Mouse (Mus musculus) neural tube, embryonic 10.5 days (tissue): ENCODE measurements around the gene Rpl19.

Experiments used
- DNase-seq: peaks from one replicate; pipeline ENCODE4 v3.0.0-alpha.2; 2017; ENCODE audit warnings: low spot score; ENCODE audit errors: extremely low spot score

Rpl19 gene

GRCm38 (mm10) chr11:98022253-98022554 lies 4.3 kb upstream of the Rpl19 start:
- DNase-seq, result no peak

GRCm38 (mm10) chr11:98022555-98023371 lies 3.7 kb upstream of the Rpl19 start, which contains the start of gene Cacnb1:
TSS of gene Cacnb1 (minus strand) at chr11:98023034.
- peak; percentile 88 for DNase-seq

- no peak for DNase-seq
These were observed 2.0 kb upstream of the Rpl19 start for GRCm38 (mm10) chr11:98024516-98024915.

GRCm38 (mm10) chr11:98026248-98026569 lies 301 bp upstream of the Rpl19 start:
- no peak for DNase-seq

GRCm38 (mm10) chr11:98027297-98027688 lies 783 bp downstream of the Rpl19 start:
- no peak for DNase-seq

DNA sequence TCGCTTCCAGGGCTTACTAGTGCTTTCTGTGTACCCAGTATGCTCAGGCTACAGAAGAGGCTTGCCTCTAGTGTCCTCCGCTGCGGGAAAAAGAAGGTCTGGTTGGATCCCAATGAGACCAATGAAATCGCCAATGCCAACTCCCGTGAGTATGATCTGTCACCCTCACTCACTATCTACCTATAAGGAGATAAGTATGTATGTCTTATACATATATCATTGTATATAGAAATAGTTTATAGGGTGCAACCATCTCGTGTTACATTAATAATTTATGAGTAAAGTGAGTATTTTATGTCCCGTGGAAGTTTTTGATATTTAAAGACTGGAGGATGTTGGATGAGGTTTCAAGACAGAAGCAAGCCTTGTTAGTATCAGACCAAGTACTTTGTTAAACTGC lies 1.3 kb downstream of the Rpl19 start:
- DNase-seq, result no peak

DNA sequence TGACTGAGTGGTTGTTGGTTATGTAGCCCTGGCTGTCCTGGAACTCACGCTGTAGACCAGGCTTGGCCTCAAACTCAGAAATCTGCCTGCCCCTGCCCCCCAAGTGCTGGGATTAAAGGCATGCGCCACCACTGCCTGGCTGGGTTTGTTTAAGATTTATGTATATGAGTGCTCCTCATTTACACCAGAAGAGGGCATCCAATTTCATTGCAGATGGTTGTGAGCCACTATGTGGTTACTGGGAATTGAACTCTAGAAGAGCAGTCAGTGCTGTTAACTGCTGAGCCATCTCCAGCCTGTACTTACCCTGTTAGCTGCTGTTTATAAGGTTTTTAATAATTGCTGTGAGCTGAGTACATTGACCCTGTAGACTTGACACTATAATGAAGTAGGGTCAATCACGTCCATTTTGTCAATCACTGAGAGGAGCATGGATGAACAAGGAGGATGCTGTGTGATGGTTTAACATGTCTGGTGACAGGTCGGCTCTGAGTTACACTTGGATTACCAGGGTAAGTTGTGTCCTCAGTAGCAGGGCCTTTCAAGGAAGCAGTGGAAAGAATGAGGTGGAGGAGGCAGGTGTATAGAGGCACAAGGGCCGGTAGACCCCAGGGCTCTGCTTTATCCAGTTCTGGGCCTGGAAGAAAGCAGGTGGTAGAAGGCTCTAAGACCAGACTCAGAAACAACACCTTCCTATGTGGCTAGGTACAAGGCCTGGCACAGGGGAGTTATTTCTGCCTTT lies 4.4 kb downstream of the Rpl19 start:
- DNase-seq, result no peak

- peak; percentile 91 for DNase-seq
These were observed 4.9 kb downstream of the Rpl19 start for GRCm38 (mm10) chr11:98031443-98031770.

DNA sequence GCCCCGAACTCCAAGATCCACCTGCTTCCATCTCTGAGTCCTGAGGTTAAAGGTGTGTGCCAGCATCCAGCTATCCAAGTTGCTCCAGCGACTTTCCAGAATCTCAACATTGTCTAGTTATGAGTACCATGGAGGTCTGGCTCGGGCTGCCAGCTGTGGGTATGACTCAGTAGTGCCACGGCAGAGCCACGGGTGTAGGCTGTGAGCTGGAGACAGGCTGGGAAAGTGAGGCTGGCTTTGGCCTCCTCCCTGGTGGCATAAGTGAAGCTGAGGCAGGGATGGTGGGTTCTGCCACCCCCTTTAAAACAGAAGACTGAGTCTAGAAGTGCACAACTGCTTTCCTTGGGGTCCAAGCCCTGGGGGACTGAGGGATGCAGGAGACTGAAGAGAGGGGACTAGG lies 7.6 kb downstream of the Rpl19 start:
- DNase-seq, result no peak

DNA sequence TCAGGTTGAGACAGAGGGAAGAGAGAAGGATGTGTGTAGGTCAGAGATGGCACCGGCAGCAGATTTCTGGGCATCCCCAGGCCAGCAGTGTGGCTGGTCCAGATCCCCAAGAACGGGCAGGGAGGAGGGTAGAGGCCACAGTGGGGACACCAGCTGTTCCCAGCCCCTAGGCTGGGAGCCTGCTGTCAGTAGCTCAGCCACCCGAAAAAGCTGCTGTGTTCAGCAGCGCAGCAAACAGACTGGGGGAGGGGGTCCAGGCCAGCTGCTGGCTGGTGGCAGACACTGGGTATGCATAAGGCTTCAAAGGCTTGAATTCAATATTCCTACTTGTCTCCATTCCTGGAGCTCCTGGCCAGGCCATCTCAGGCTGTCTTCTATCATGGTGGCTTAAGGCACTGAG lies 8.3 kb downstream of the Rpl19 start:
- DNase-seq, result no peak

DNA sequence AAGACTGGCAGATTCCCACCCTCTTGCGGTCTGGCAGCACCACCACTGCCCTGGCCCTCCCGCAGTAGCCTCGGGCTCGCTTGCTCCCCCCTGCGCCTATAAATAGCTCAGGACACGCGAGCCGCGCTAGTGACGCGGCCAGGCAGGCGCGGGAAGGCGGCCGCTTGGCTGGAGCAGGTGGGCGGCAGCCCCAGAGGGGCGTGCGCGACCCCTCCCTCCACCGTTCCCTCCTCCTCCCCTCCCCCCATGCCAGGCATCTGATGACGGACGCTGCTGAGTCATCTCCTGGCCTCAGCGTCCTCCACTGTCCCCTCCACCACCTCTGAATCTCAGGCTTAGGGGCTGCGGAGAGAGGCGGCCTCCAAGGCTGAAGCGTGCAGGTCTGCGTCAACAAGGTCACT lies 9.5 kb downstream of the Rpl19 start:
- DNase-seq, result peak; percentile 58

DNA sequence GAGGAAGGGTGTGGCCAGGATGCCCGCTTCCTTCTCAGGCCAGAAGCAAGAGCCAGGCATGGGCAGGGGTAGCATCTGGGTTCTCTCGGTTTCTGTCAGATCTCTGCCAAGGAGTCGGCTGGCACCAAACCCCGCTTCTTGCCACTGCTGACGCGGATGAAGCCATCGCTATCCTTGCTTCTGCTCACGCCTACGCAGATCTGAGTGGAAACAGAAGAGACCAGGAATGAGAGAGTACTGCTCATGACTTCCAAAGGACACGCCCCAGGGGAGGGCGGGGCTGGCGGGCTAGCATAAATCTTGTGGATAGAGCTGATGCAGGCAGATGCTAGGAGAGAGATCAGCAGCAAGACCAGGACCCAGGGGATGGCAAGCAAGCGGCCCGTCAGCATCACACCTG lies 11.4 kb downstream of the Rpl19 start:
- no peak for DNase-seq

DNA sequence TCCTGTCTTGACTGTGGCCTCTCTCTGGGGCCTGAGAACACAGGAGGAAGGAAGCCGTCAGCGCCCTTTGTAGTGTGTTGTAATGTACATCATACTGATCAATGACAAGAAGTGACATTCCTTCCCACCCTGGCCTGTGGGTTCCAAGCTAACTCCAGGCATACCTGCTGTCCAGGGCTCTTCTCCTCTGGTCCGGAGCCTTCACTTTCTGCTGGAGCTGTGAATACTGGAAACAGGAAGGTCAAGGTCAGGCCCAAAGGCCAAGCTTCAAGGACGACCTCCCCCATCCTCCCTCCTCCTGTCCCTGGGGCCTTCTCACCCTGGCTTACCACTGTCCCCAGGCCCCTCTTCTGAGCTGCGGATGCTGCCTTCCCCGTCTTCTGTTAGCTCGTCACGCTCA lies 14.5 kb downstream of the Rpl19 start:
- DNase-seq, result no peak

- DNase-seq, result no peak
These were observed 16.2 kb downstream of the Rpl19 start for GRCm38 (mm10) chr11:98042741-98043140.

DNA sequence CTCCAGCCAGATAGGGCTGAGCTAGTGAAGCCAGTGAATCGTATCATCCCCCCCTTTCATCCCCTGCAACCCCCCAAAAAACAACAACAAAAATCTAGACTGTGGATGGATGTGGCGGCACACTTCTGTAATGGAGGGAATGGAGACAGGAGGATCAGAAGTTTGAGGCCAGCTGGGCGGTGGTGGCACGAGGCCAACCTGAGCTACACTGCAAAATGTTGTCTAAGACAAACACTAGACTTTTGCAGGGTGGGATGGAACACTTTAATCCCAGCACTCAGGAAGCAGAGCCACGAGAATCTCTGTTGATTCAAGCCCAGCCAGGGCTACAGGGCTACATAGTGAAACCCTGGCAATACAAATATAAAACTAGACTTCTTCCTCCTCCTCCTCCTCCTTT lies 17.6 kb downstream of the Rpl19 start:
- DNase-seq, result no peak

GRCm38 (mm10) chr11:98045596-98045995 lies 19.1 kb downstream of the Rpl19 start:
- no peak for DNase-seq

DNA sequence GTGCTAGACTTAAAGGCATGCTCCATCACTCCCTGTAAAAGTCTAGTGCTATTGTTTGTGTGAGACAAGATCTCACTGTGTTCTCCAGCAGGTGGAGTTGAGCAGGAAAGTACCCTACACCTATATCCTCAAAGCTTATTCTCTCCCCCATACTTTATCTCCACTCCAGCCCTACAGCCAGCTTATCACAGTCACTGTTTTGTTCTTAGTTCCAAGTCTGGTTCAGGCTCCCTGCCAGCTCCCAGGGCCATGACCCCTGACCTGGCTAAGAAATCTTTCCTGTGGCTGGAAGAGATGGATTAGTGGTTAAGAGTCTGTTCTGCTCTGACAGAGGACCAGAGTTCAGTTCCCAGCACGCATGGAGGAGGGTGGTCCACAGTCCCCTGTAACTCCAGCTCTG lies 20.0 kb downstream of the Rpl19 start:
- DNase-seq, result no peak

DNA sequence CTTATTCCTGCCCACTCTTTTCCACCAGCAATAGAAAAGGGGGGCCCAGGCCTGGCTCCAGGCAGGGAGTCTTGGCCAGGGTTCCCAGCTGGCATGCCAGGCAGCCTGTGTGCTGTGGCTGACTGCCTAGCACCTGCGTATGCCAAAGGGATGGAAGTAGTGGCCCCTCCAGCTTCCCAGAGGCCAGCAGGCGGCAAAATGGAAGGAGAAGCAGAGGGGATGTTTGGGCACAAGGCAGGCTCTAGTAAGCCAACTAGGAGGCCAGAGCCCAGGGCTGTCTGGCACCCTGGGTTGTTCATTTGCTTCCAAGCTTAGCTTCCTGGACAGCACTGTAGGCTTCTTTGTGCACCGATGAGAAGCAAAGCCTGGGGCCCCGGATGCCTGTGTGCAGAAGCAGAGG lies 21.2 kb downstream of the Rpl19 start:
- DNase-seq, result no peak

DNA sequence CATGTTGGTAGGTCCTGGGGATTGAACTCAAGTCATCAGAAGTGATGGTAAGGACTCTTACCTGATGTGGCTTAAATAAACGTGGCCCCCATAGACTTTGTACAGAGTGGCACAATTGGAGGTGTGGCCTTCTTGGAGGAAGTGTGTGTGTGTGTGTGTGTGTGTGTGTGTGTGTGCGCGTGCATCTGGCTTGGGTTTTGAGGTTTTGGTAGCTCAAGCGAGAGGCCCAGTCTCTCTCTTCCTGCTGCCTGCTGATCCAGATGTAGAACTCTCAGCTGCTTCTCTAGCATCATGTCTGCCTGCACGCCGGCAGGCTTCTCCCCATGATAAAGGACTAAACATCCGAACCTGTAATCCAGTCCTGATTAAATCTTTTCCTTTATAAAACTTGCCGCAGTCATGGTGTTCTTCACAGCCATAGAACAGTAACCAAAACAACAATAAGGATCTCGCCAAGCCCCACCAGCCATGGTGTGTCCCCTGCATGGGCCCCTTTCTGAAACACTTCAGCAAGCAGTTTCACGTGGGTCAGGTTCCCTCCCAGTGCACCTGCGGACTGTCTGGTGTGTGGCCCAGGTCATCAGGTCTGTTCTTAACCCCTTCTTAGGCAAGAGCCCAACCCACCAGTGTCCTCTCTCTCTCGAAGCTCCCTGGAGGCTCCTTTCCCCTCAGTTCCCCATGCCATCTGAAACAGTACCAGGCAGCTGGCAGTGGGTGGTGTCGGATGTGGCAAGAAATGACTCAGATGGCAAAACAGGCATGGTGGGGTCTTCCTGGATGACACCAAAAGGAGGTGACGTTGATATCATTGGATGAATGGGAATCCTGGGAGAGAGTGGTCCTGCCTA lies 23.4 kb downstream of the Rpl19 start:
- no peak for DNase-seq

GRCm38 (mm10) chr11:98050520-98050815 lies 24.0 kb downstream of the Rpl19 start:
- DNase-seq, result no peak

- DNase-seq, result no peak
These were observed 24.4 kb downstream of the Rpl19 start for GRCm38 (mm10) chr11:98050940-98051339.

DNA sequence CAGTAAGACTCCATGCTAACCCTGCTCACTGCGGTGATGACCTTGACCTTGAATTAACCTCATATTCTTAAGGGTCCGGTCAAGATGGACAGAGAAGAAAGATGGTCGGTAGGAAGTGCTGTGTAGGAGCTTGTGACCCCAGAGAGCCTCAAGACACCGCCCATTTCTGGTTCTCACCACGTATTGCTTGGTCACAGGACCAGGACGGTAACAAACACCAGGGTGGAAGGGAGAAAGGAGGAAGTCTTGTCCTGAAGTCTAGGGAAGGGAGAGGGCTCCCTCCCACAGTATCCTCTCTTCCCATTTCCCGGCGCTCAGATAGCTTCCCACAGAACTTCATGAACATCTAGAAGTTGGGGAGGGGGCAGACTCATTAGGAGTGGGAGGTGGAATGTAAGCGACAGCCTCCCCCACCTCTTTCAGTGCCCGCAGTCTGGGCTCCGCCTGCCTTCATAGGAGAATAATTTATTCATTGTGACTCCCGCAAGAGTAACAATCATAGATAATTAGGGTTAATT lies 25.2 kb downstream of the Rpl19 start:
- no peak for DNase-seq
